Mouse (Mus musculus) liver, embryonic 14.5 days (tissue): Measurements from ENCODE around the gene Ccdc28a. TPM values are rescaled to one million over a fixed set of nuclear protein-coding genes. Genes with fewer than 3 reads are reported as not detected.
A peak's percentile ranks its signal among the peaks of the same experiment; 100 is the strongest.

ENCODE experiments used
- ATAC-seq: fragments of 200-750 bp; cut with Nextera tagmentation; 2 replicates; pipeline ENCODE4 v1.8.0; 2017; ENCODE audit warnings: moderate number of reproducible peaks, mild to moderate bottlenecking, moderate library complexity; ENCODE audit not compliant: insufficient read depth
- DNase-seq, 3 experiments: peaks; one replicate each; pipeline ENCODE4 v3.0.0-alpha.2; 2012 to 2013; ENCODE audit warnings: low read depth in 3 of 3, low spot score in 3 of 3
- H3K27ac ChIP-seq: fragments of 300-500 bp; sonication (generic); 2 replicates; pipeline ENCODE4 v1.5.1; 2014; ENCODE audit warnings: moderate library complexity, mild to moderate bottlenecking, control low read depth, inconsistent platforms
- H3K27me3 ChIP-seq: fragments of 300-500 bp; sonication (generic); 2 replicates; pipeline ENCODE4 v1.6.1; 2014; ENCODE audit warnings: mild to moderate bottlenecking, low read length, moderate library complexity; ENCODE audit not compliant: control insufficient read depth, insufficient read depth
- H3K36me3 ChIP-seq: fragments of 300-500 bp; sonication (generic); replicated peaks from 2 replicates; pipeline ENCODE4 v1.6.1; 2014; ENCODE audit warnings: low read depth; ENCODE audit not compliant: control insufficient read depth, insufficient read depth
- H3K4me1 ChIP-seq, 2 experiments: fragments of 200-500 bp in 1 of 2; fragments of 300-500 bp in 1 of 2; sonication (generic) in 1 of 2; replicated peaks; 2 replicates each; pipeline ENCODE4 v1.6.1; 2012 to 2014; ENCODE audit warnings: antibody characterized with exemption in 1 of 2, inconsistent platforms in 1 of 2, low read length in 1 of 2; ENCODE audit not compliant: control insufficient read depth in 2 of 2, insufficient read depth in 2 of 2
- H3K4me2 ChIP-seq: fragments of 300-500 bp; sonication (generic); 2 replicates; pipeline ENCODE4 v1.6.1; 2014; ENCODE audit warnings: low read depth, mild to moderate bottlenecking, control low read depth, moderate library complexity
- H3K4me3 ChIP-seq, 2 experiments: fragments of 200-500 bp in 1 of 2; fragments of 300-500 bp in 1 of 2; sonication (generic) in 1 of 2; 2 replicates each; pipeline ENCODE4 v1.5.1; 2012 to 2014; ENCODE audit warnings: low read depth in 2 of 2, low read length in 2 of 2, mild to moderate bottlenecking in 2 of 2, control low read depth in 1 of 2, inconsistent platforms in 1 of 2, moderate library complexity in 1 of 2; ENCODE audit not compliant: insufficient read depth in 1 of 2
- H3K9ac ChIP-seq: fragments of 300-500 bp; sonication (generic); replicated peaks from 2 replicates; pipeline ENCODE4 v1.6.1; 2014; ENCODE audit warnings: mild to moderate bottlenecking, control low read depth, moderate library complexity
- H3K9me3 ChIP-seq: fragments of 300-500 bp; sonication (generic); 2 replicates; pipeline ENCODE4 v1.6.1; 2016; ENCODE audit warnings: low read length, mixed read lengths; ENCODE audit not compliant: control insufficient read depth
- CTCF ChIP-seq: IDR thresholded peaks from 2 replicates; pipeline ENCODE4 v1.5.1; 2016; ENCODE audit warnings: antibody characterized with exemption, low read depth, control low read depth
- EP300 ChIP-seq: IDR thresholded peaks from 2 replicates; pipeline ENCODE4 v1.6.1; 2016; ENCODE audit warnings: antibody characterized with exemption, low read depth
- WGBS: fragments of 180-500 bp; shearing (Covaris S2); extraction: QIAGEN DNeasy Blood & Tissue Kit; methylation state at CpG from one replicate; pipeline ENCODE4 v1.1.7; 2014; ENCODE audit not compliant: insufficient replicate concordance; 5-methylcytosine and 5-hydroxymethylcytosine counted together
- polyA plus RNA-seq, 2 experiments: library from polyadenylated mRNA; depleted of rRNA in 1 of 2; stranded (reverse) in 1 of 2; unstranded in 1 of 2; fragments of >200 nt; fragmentation: Nextera tagmentation in 1 of 2; extraction: Ambion mirVana in 1 of 2; gene quantifications; 2 replicates each; pipeline versions ENCODE4 v1.2.1 to v1.2.3; 2012 to 2014

The Ccdc28a gene
- polyA plus RNA-seq, 2 experiments: 6.2 to 6.6 TPM

DNA sequence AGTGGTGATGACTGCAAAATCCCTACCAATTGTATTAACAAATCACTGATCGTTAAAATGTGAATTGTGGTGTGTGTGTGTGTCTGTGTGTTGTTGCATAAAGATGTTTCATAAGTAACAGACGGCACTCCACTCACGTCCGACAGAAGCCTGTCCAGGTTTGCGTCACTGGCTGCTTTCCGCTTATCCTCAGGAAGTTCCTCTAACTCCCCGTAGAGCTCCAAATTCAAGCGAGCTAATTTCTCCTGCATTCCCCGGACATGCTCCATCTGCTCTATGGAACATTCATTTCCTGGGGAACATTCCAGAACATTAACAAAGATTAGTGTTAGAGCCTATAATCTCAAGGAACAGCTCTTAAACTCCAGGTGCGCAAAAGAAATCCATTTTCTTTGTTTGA, 15.4 kb downstream of the Ccdc28a start:
- TF ChIP-seq CTCF (no peak), EP300 (no peak)
- ATAC-seq: no peak
- no peaks in the 10 kb centered on the region for H3K4me1 ChIP-seq
- no peak overlapping the region for H3K9ac ChIP-seq
- no peaks in the 10 kb centered on the region for H3K36me3 ChIP-seq
- no peak overlapping the region for H3K4me3 ChIP-seq
- DNase-seq: no peak
- WGBS: 80% methylated on average over 10 of the region's 10 CpGs
- no peak overlapping the region for H3K27ac ChIP-seq
- H3K9me3 ChIP-seq: no peaks in the 10 kb centered on the region
- H3K27me3 ChIP-seq: no peaks in the 10 kb centered on the region
- H3K4me2 ChIP-seq: no peak overlapping the region

DNA sequence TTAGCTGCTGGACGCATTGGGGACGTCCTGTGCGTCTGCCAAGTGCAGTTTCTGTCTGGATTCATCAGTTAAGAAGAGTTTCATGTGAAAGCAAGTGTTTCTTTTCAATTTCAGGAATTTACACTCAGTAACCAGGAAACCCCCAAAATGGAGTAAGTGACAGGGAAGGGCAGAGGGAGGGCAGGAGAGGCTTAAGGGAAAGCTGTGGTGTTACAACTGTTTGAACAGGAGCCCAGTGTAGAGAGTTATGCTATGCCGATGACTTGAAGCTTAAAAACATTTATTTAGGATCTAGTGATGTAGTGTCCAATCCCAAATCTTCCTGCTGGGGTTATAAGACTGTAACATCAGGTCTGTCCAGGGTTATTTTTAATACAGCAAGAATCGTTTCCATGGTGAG, 20.7 kb downstream of the Ccdc28a start:
- TF ChIP-seq CTCF (no peak), EP300 (no peak)
- H3K9ac ChIP-seq: no peak overlapping the region
- no peak overlapping the region for H3K4me2 ChIP-seq
- H3K27me3 ChIP-seq: no peaks in the 10 kb centered on the region
- H3K9me3 ChIP-seq: no peaks in the 10 kb centered on the region
- DNase-seq: no peak
- no peak overlapping the region for H3K27ac ChIP-seq
- H3K36me3 ChIP-seq: no peaks in the 10 kb centered on the region
- 69% methylated on average over 5 of the region's 5 CpGs for WGBS
- H3K4me3 ChIP-seq: no peak overlapping the region
- H3K4me1 ChIP-seq: no peaks in the 10 kb centered on the region
- no peak for ATAC-seq

DNA sequence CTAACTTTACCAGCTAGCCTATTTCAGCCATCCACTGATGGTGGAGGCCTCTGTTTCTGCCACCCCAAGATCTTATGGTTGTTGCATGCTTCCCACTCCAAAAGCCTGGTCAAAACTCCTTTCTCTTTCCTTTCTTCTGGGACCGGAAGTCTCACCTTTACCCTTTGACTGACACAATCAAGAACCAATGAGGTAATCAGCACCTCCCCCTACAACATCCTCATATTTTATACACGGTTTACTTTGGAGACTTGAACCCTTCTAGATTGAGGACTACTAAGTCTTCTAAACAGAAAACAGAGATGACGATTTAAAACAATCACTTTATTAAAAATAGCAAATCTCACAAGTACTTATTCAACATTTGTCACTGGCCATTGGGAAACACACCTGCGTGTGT, 21.4 kb downstream of the Ccdc28a start:
- Histone ChIP-seq H3K4me1 (no peaks in the 10 kb centered on the region), H3K4me2 (no peak overlapping the region)
- 62% methylated on average over 4 of the region's 4 CpGs for WGBS

DNA sequence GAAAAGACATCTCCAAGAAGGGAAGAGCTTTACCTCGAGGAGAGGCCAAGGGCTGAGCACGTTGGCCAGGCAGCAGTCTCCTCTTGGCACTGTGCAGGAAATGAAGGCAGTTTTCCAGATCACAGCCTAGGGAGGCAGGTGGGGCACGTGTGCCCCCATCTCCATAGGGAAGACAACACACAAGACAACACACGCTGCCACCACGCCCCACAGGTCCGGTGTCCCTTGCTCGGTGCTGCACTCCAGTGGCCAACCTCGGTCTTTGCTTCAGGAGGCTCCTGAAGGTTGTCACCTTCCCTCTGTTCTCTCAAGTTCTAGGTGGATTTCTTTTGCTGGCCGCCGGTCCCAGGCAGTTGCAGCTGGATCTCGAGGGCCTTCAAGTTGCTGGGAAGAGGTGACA, 24.1 kb downstream of the Ccdc28a start, which contains the start of gene Ect2l:
TSS of gene Ect2l (minus strand) at position 165 of the 400 bp plus-strand sequence.
- H3K9me3 ChIP-seq: no peaks in the 10 kb centered on the region
- 6% methylated on average over 11 of the region's 11 CpGs for WGBS
- no peak for TF ChIP-seq EP300
- peak; percentile 82 for TF ChIP-seq CTCF
- H3K27ac ChIP-seq: no peak within 1 kb of the TSS
- H3K4me2 ChIP-seq: no peak within 1 kb of the TSS
- H3K36me3 ChIP-seq: no peaks in the 10 kb centered on the region
- DNase-seq (no peak), ATAC-seq (no peak)
- H3K27me3 ChIP-seq: no peaks in the 10 kb centered on the region
- H3K9ac ChIP-seq: no peak within 1 kb of the TSS
- H3K4me1 ChIP-seq: no peaks in the 10 kb centered on the region
- H3K4me3 ChIP-seq: no peak within 1 kb of the TSS

More for the DNA sequence above, 21.4 kb downstream of the Ccdc28a start:
- no peak for TF ChIP-seq CTCF
- TF ChIP-seq EP300: no peak
- Histone ChIP-seq H3K27ac (no peak overlapping the region), H3K27me3 (no peaks in the 10 kb centered on the region), H3K9ac (no peak overlapping the region), H3K4me3 (no peak overlapping the region), H3K9me3 (no peaks in the 10 kb centered on the region), H3K36me3 (no peaks in the 10 kb centered on the region)
- no peak for DNase-seq
- no peak for ATAC-seq

DNA sequence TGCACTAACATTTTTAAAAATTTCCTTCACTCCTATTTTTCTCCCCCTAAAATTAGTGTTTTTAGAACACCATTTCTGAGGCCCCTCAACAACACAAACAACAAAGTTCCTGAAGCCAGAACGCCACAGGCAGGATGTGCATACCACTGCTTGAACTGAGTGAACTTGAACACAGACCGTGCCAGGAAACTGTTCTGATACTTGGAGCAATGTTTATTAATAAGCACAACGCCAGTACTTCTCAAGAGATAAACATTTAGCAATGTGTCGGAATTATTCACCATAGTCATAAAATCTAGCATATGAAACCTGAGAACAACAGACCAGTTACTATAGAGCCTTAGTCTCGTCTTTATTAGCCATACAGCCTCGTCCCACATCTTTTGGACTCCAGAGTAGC, 24.7 kb downstream of the Ccdc28a start:
- no peaks in the 10 kb centered on the region for H3K9me3 ChIP-seq
- 46% methylated on average over 6 of the region's 6 CpGs for WGBS
- no peak for ATAC-seq

More for the DNA sequence above, 24.7 kb downstream of the Ccdc28a start:
- TF ChIP-seq EP300: no peak
- no peak for TF ChIP-seq CTCF
- Histone ChIP-seq H3K27me3 (no peaks in the 10 kb centered on the region), H3K36me3 (no peaks in the 10 kb centered on the region), H3K4me3 (no peak overlapping the region), H3K4me1 (no peaks in the 10 kb centered on the region), H3K27ac (no peak overlapping the region), H3K9ac (no peak overlapping the region), H3K4me2 (no peak overlapping the region)
- DNase-seq: no peak
